Mouse (Mus musculus) midbrain, embryonic 12.5 days (tissue): ENCODE data around the gene Serpinb5. TPM values are rescaled to one million over a fixed set of nuclear protein-coding genes. Genes with fewer than 3 reads are reported as not detected.
"Not testable (repeated sequence)": the region's sequence is repeated elsewhere in the genome, so short reads cannot be mapped to it uniquely, and the experiment has no call there.

Source experiments
- ATAC-seq: fragments of 200-750 bp; cut with Nextera tagmentation; 2 replicates; pipeline ENCODE4 v1.8.0; 2017; ENCODE audit warnings: low read depth, moderate TSS enrichment, moderate library complexity; ENCODE audit not compliant: low FRiP score
- H3K27ac ChIP-seq: fragments of 300-500 bp; sonication (generic); replicated peaks from 2 replicates; pipeline ENCODE4 v1.5.1; 2016; ENCODE audit warnings: mild to moderate bottlenecking
- H3K27me3 ChIP-seq: fragments of 300-500 bp; sonication (generic); 2 replicates; pipeline ENCODE4 v1.6.1; 2016; ENCODE audit warnings: mild to moderate bottlenecking
- H3K36me3 ChIP-seq: fragments of 300-500 bp; sonication (generic); 2 replicates; pipeline ENCODE4 v1.6.1; 2016
- H3K4me1 ChIP-seq: fragments of 300-500 bp; sonication (generic); 2 replicates; pipeline ENCODE4 v1.6.1; 2016
- H3K4me2 ChIP-seq: fragments of 300-500 bp; sonication (generic); replicated peaks from 2 replicates; pipeline ENCODE4 v1.6.1; 2016; ENCODE audit warnings: mild to moderate bottlenecking, moderate library complexity
- H3K4me3 ChIP-seq: fragments of 300-500 bp; sonication (generic); 2 replicates; pipeline ENCODE4 v1.5.1; 2016; ENCODE audit warnings: mild to moderate bottlenecking
- H3K9ac ChIP-seq: fragments of 300-500 bp; sonication (generic); replicated peaks from 2 replicates; pipeline ENCODE4 v1.6.1; 2016; ENCODE audit warnings: mild to moderate bottlenecking, moderate library complexity
- H3K9me3 ChIP-seq: fragments of 300-500 bp; sonication (generic); 2 replicates; pipeline ENCODE4 v1.6.1; 2016; ENCODE audit warnings: mild to moderate bottlenecking
- WGBS: fragments of 180-500 bp; shearing (Covaris S2); methylation state at CpG from one replicate; pipeline ENCODE4 v1.1.7; 2016; 5-methylcytosine and 5-hydroxymethylcytosine counted together
- polyA plus RNA-seq: library from polyadenylated mRNA; unstranded; fragments of >200 nt; fragmentation: Nextera tagmentation; extraction: Ambion mirVana; gene quantifications from 2 replicates; pipeline ENCODE4 v1.2.1, GENCODE M21; 2016

The Serpinb5 gene
- polyA plus RNA-seq, 1 experiment from 2014 or later: not detected

GRCm38 (mm10) chr1:106882723-106883122 lies 21.8 kb downstream of the Serpinb5 start:
- Histone ChIP-seq H3K4me1 (no peaks in the 10 kb centered on the region), H3K9me3 (no peaks in the 10 kb centered on the region), H3K4me2 (no peak overlapping the region), H3K36me3 (no peaks in the 10 kb centered on the region), H3K27ac (no peak overlapping the region), H3K9ac (no peak overlapping the region), H3K4me3 (no peak overlapping the region), H3K27me3 (no peaks in the 10 kb centered on the region)
- WGBS: 80% methylated on average over 4 of the region's 4 CpGs
- ATAC-seq: no peak

DNA sequence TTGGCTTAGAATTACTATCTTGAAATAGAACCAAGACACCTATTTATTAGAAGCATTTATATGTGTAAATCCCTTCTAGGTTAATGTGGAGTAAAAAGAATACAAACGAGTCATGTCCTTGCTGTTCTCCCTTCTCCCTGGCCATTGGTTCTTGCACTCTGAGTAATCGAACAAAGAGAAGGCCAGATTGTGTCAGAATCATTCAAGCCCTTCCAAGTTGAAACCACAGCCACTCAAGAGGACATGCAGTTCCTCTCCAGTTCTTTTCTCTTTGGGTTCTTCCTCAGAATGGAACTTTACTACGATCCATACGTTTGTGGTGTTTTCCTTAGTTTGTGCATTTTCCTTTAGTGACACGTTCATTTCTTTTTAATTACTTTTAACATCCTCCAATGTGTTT lies 22.4 kb downstream of the Serpinb5 start:
- WGBS: 71% methylated on average over 5 of the region's 5 CpGs
- Histone ChIP-seq H3K4me2 (no peak overlapping the region), H3K9ac (no peak overlapping the region), H3K9me3 (no peaks in the 10 kb centered on the region), H3K36me3 (no peaks in the 10 kb centered on the region), H3K4me1 (no peaks in the 10 kb centered on the region), H3K27ac (no peak overlapping the region), H3K27me3 (no peaks in the 10 kb centered on the region), H3K4me3 (no peak overlapping the region)
- no peak for ATAC-seq

DNA sequence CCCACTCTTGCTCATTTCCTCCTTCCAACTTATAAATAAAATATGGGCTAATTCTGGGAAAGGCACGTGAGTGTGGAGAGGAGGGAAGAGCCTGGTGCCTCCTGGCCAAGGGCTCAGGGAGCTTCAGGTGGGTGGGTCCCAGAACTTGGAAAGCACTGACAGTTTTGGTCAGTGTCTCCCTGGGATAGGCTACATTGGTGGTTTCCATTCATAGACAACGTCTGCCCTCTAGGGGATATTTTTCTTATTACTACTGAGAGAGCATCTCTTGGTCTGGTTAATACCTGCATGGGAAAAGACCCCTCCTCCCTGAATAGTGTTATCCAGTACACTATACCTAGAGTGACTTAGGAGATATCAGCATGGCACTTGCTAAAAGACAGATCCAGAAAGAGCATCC lies 22.8 kb downstream of the Serpinb5 start:
- 14% methylated on average over 2 of the region's 2 CpGs for WGBS
- no peaks in the 10 kb centered on the region for H3K9me3 ChIP-seq
- H3K9ac ChIP-seq: no peak overlapping the region
- H3K4me2 ChIP-seq: no peak overlapping the region
- 0 out of 2 replicates have a peak, but pooled peaks have one; percentile 27 for ATAC-seq
- no peaks in the 10 kb centered on the region for H3K36me3 ChIP-seq
- no peak overlapping the region for H3K4me3 ChIP-seq
- no peaks in the 10 kb centered on the region for H3K4me1 ChIP-seq
- no peak overlapping the region for H3K27ac ChIP-seq
- no peaks in the 10 kb centered on the region for H3K27me3 ChIP-seq

DNA sequence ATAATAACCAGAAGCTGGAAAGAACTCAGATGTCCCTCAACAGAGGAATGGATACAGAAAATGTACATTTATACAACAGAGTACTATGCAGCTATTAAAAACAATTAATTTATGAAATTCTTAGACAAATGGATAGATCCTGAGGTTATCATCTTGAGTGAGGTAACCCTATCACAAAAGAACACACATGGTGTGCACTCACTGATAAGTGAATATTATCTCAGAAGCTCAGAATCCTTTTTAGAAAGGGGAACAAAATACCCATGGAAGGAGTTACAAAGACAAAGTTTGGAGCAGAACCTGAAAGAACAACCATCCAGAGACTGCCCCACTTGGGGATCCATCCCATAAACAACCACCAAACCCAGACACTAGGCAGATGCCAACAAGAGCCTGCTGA lies 34.2 kb downstream of the Serpinb5 start:
- not testable (repeated sequence) for H3K27me3 ChIP-seq, H3K4me1 ChIP-seq, H3K27ac ChIP-seq, H3K4me2 ChIP-seq, H3K4me3 ChIP-seq, H3K9ac ChIP-seq, ATAC-seq, H3K36me3 ChIP-seq, H3K9me3 ChIP-seq

DNA sequence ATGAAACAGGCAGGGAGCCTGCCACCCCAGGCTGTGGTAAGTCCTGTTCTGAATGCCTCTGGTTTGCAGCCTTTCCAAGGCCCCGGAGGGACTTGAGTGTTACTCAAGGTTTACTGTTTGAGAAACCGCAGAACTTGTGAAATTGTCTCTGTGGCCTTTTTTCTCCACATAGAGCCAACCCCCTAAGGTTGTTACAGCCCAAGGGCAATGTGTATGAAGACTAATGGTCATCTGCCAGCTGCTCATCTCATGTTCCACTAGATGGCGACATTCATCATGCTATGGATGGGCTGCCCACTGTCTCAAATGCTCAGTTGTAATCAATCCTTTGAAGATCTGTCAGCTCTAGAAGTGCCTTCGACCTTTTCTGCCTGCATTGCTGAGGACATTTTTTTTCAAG lies 40.4 kb downstream of the Serpinb5 start:
- no peaks in the 10 kb centered on the region for H3K9me3 ChIP-seq
- H3K4me2 ChIP-seq: no peak overlapping the region
- no peaks in the 10 kb centered on the region for H3K36me3 ChIP-seq
- WGBS: 31% methylated on average over 4 of the region's 4 CpGs
- H3K4me3 ChIP-seq: no peak overlapping the region
- H3K9ac ChIP-seq: no peak overlapping the region
- ATAC-seq: no peak
- H3K27me3 ChIP-seq: no peaks in the 10 kb centered on the region
- H3K4me1 ChIP-seq: no peaks in the 10 kb centered on the region
- H3K27ac ChIP-seq: no peak overlapping the region

DNA sequence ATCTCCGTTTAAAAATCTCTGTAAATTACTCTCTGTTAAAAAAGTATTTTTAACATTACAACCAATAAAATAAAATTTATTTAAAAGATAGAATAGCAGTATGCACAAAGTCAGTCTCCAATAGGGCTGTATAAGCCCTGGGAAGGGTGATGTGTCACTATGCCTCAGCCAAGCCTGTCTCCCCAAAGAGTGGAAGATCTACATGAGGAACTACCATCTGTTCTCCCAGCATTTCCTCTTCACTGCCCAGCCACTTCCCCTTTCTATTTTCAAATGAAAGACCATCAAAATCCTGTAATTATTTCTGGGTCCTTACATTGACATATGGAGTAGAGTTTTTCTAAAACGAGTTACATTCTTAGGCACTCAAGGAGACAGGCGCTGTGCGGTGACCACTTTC lies 71.0 kb downstream of the Serpinb5 start:
- no peaks in the 10 kb centered on the region for H3K9me3 ChIP-seq
- no peak overlapping the region for H3K4me2 ChIP-seq
- H3K36me3 ChIP-seq: no peaks in the 10 kb centered on the region
- no peak for ATAC-seq
- 89% methylated on average over 4 of the region's 4 CpGs for WGBS
- H3K27ac ChIP-seq: no peak overlapping the region
- no peak overlapping the region for H3K4me3 ChIP-seq
- no peaks in the 10 kb centered on the region for H3K4me1 ChIP-seq
- no peaks in the 10 kb centered on the region for H3K27me3 ChIP-seq
- H3K9ac ChIP-seq: no peak overlapping the region

Other genes with a start within 250 kb of the Serpinb5 start
- 11.1 and 11.3 TPM in 2 replicates for gene Bcl2, start 146.9 kb upstream of the Serpinb5 start, polyA plus RNA-seq
- gene Kdsr, start 101.4 kb upstream of the Serpinb5 start, polyA plus RNA-seq: 9.5 and 9.7 TPM in 2 replicates
- gene Vps4b, start 64.4 kb upstream of the Serpinb5 start, polyA plus RNA-seq: 61.2 and 62.7 TPM in 2 replicates
- not detected in 2 replicates for gene Serpinb12, start 73.3 kb downstream of the Serpinb5 start, polyA plus RNA-seq
- gene Serpinb13, start 119.8 kb downstream of the Serpinb5 start, polyA plus RNA-seq: not detected in 2 replicates
- not detected in 2 replicates for gene Serpinb3a, start 191.1 kb downstream of the Serpinb5 start, polyA plus RNA-seq
- gene Serpinb3d, start 222.3 kb downstream of the Serpinb5 start, polyA plus RNA-seq: not detected in 2 replicates